Mouse (Mus musculus): Measurements from ENCODE around the gene Gm20696.
A peak's percentile ranks its signal among the peaks of the same experiment; 100 is the strongest.

The Gm20696 gene

DNA sequence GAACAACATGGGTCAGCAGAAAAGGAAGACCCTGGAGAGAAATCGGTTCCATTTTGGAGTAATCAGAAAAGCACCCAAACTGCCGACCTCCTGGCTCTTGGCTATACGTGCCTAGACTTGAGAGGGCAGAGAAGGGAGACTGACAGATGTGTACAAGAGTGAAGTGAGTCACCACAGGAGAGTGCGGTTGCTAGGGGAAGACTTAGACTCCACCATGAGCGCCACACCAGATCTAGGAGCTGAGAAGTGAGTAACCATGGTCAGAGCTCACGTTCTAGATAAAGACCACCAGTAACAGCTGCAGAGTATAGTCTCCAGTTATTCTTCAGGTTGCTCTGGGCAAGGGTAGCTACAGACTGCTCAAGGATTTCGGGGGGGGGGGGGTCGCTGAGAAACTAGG is 3.4 kb downstream of the Gm20696 start:
- DNase-seq = no peak

DNA sequence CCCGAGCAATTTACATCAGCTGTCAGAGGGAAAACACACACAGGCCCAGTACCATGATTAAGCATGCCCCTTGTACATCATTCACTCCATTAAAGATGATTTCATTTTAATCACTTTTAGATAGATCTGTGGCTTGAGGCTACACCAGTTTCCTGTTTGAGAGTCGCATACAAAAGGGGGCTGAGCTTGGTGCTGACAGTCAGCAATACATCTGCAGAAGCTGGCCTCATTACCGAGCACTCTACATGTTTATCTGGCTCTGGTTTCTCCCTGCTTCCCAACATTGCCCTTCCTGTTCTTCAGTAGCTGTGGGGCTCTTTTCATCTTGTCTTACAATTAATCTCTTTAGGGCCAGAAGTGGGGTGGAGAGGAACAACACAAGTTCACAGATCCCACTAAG is 6.2 kb downstream of the Gm20696 start:
- DNase-seq = no peak

DNA sequence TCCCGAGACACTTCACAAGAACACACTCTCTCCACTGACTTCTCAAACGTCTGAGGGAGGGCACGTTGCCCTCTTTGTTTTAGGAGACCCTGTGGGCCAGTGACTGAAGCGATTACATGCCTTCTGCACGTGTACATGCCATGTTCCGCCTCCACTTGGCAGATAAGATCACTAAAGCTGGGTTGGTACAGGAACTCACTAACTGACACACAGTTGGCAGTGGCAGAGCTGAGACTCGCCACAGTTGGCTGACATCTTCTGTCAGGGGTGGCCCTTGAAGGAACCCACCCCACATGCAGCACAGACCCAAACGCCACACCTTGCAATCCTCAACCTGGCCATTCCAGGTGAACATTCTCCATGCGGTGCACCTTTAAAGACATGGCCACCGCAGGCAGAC is 8.0 kb downstream of the Gm20696 start:
- no peak for DNase-seq

DNA sequence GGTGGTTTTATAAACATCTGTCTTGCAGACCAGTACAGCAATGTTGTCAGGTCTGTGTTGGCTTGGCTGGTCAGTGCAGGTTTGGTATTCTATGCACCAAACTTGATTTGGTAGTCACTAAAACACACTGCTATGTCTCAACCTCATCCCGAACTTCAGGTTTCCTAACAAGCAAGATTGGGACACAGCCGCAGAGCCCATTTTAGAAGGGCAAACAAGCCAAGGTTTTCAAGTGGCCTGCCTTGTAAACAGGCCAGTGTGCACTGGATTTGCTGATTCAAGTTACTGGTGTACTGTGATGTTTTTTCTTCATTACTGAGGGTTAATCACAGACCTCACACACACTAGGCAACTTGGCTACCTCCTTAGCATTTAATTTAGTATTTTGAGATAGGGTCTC is 10.5 kb downstream of the Gm20696 start:
- DNase-seq = no peak

DNA sequence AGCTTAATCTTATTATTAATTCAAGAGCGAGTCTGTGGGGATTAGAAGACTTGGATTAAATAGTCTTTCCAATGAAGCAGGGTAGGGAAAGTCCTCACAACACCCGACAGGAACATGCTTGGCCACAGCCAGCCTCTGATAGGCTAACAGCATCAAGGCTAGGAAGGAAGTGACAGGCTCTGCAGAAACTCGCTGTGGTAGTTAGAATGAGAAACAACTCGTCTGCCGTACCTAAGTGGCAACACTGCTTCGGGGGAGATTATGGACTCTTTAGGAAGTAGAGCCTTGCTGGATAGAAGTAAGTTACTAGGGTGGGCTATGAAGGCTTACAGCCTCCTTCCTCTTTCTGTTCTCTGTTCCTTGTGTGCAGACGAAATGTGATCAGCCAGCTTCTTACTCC is 11.1 kb downstream of the Gm20696 start:
- no peak for DNase-seq

DNA sequence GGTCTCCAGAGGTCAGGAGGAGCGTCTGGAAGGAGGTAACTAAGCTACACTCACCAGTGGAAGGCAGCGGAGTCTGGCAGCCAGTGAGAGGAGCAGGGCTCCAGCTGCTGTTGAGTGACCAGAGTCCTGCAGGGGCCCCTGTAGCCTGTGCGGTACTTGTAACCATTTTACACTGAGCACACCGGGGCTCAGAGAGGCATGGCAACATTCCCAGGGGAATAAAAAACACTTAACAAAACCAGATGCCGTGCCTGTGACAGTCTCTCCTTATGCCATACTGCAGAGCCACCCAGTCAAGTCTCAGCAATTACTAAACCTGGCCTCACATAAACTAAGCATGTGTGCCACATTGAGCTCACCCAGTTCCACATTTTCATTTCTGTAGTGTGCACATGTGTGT is 12.3 kb downstream of the Gm20696 start:
- DNase-seq = no peak

DNA sequence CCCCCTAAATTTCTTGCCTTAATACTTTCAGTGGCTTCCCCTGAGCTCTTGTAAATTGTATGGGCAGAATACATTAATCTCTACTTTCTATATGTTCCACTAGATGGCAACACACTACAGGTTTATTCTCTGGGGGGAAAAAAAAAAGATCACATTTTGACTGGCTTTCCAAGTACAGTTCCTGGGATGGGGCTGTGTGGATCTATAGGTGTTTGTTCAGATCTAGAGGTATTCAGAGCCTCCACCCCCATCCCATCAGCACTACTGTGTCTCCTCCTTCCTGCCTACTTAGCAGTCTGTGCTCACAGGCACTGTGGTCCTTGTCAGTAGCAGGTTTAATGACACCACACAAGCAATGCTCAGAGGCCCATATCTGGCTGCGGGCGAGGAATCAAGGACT is 14.3 kb downstream of the Gm20696 start:
- DNase-seq = no peak

DNA sequence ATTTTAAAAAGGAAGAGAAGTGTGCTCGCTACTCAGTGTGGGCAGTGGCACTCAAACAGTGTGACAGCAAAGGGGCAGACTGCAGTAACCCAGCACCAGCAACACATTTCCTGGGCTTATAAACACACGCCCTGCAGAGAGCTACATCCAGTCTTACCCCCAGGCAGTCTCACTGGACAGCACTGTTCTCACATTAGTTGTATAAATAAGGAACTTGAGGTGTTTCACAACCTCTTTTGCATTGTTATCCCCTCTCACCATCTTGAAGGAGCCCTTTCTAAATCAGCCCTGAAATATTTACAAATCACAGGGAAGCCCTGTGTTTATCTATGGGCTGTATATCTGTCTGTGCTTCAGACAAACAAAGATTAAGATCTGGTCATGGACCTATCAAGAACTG is 17.3 kb downstream of the Gm20696 start:
- DNase-seq = no peak

DNA sequence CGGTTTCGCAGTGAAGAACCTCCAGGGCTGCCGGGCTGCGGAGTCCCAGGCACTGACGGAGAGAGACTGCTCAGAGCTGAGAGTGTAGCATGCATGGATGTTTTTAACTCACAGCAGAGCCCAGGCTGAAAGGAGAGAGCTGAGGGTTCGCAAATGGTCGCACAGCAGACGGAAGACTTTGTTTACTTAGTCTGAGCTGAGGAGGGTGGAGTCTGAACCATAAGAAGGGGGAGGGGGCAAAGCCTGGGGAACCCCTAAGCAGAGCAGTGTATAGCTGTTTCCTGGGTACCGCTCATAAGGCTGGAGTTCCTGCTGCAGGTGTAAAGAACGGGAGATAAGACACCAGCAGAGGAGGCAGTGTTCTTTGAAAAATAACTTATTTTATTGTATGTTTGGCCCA is 20.3 kb downstream of the Gm20696 start:
- no peak for DNase-seq

DNA sequence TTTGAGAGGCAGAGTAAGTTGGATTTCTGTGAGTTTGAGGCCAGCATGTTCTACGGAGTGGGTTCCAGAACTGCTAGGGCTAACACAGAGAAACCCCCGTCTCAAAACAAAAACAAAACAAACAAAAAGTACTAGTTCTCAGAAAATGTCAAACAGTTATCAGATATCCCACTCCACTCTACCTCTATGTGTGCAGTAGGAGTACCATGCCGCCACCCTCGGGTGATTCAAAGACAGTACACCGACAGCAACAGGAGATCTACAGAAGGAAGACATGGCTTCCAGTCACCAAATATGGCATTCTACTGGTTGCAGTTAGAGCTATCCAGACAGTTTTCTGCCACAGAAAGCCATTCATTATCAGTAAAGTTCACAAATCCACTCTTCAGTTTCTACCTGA is 21.7 kb downstream of the Gm20696 start:
- no peak for DNase-seq

DNA sequence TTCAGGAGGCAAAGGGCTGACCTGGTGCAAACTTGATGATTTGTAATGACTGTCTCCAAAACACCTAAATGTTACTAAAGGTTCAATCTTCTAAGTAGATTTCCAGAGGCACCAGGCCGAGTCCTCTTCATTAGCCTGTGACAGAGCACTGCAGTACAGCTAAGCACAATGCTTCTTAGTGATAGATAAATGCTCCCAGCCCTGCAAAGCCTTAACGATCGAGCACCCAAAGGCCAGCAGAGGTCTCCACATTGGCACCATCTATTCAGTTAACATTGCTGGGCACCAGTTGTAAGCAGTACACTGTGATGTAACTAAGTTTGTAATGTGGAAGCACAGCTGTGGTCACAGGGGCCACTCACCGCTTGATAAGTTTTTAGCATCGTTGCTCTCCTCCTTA is 22.2 kb downstream of the Gm20696 start:
- no peak for DNase-seq

DNA sequence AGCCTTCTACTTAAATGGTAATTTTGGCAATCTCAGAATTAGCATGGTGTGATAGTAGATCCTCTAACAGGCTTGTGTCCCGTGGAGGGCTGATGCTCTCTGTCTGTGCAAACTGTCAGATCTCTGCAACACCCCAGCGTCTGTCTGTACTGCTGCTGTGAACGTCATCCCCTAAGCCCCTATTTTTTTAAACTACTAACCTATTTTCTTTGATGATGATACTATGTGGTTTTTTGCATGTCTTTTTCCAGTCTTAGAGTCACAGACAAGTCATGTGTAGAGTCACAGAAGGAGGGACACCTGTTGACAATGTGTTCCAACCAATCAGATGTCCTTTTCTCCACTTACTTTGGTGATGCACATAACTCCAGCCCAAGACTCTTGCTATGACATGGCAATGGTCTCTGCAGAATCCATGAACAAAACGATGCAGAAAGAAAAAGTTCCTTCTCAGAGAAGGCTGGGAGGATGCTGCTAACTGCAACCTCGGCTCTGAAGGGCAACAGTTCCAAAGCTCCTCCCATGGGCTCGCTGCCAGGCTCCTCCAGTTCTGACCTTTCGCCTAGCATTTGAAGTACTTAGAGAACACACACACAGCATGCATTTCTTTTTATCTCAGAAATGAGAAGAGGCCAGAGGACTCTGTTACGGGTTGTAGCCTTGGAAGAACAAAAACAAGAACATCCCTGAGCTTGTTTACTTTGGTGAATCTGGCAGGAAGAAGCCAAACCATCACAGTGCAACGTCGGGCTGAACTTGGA is 23.0 kb downstream of the Gm20696 start:
- no peak for DNase-seq

DNA sequence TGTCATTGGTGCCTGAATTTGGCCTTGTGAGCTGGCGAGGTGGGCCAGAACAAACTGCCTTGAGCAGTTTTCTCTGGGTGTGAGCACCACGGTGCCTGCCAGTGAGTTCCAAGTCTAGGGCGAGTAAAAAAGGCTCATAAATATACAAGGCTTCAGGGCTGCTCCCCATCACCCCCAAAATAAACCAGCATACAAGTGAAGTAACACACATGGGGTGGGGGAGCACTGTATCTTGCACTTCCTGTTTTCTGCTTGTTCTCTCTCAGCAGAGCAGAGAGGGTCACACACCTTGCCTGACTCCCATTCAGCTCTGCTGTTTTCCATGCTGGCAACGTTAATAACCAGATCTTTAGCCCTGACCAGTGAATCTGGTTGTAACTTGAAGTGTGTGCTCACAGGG is 29.1 kb downstream of the Gm20696 start:
- no peak for DNase-seq

DNA sequence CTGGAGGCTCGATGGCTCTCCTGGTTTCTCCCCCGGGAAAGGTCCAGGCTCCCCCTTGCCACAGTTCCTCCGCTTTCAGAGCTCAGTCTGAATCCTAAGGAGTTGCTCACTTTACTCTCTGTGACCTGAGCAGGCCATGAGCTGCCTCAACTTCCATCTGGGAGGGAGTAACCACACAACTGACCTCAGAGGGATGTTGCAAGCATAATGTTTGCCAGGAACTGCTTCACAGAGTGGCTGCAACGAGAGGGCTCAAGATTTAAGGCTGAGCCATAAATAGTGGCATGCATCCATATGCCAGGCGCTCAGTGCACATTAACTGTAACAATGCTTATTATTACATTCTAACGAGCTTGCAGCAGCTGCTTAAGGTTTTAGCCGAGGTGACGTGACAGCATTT is 29.8 kb downstream of the Gm20696 start:
- DNase-seq = no peak

DNA sequence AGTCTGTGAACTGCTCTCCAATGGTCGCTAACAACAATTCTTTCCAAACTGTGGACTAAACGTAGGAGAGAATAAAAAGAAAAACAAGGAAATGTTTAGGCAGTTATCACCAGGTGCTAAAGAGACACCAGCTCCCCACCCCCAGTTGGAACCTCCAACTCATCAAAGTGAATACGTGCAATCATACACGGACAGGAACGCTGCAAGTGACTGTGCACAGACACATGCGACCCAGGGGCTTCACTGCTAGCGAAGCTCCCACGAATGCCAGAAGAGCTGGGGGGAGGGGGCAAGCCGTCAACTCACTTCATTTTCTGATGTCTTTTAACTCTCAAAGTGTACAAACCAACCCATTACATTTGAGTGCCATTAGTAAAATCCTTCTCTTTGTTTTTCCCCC is 30.5 kb downstream of the Gm20696 start:
- no peak for DNase-seq

DNA sequence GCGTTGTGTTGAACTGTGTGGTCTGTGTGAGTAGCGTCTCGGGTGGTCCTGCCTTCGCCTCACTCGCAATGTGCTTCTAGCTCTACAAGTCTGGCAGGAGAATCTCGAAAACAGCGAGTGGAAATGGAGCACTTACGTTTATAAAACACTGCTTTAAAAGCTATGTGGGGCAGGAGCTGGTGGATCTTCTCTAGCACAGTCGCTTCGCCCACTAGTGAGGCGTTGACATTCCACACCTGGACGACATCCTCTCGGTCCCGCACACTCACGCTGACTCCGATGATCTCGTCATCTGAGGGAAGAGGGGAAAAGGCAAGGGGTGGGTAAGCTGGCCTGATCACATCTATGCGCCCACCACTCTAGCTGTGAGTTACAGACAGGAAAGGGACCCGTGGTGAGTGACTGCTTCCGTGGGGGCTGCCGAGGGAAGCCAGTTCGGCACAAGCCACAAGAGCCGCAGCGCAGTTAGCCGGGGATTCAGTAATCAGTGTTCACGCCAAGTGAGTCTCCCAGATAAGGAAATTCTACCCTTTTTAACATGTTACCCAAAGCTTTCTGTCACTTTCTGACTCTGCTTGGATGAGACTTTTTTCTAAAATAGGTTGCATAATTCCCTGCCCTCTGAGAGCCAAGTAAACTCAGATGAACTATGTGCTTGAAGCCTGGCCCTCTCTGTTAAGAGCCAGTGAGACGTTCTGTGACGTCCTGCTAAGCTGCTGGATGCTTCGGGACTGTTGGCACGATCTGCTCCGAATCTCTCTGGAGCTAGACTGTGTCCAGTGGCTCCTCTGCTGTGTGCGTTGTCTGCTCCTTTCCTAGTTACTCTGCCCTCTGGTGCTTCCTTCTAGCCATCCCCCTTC is 34.2 kb downstream of the Gm20696 start:
- DNase-seq = no peak

DNA sequence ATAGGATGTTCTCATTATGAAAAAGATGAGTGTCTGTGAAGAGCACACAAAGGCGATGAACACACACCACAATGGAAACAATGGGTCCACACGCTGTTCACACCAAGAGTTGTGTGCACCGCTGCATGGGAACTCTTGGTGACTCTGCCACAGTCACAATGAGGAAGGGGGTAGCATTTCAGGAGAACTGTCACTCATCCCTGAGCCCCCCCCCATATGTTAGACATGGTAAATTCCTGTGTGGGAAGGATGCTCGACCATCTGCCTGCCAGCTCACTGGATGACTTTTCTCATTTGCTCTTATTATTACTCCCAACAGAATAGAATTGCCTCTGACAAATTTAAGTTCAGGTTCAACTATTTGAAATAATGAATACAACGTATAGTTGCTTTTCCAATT is 35.0 kb downstream of the Gm20696 start:
- peak; percentile 42 for DNase-seq

DNA sequence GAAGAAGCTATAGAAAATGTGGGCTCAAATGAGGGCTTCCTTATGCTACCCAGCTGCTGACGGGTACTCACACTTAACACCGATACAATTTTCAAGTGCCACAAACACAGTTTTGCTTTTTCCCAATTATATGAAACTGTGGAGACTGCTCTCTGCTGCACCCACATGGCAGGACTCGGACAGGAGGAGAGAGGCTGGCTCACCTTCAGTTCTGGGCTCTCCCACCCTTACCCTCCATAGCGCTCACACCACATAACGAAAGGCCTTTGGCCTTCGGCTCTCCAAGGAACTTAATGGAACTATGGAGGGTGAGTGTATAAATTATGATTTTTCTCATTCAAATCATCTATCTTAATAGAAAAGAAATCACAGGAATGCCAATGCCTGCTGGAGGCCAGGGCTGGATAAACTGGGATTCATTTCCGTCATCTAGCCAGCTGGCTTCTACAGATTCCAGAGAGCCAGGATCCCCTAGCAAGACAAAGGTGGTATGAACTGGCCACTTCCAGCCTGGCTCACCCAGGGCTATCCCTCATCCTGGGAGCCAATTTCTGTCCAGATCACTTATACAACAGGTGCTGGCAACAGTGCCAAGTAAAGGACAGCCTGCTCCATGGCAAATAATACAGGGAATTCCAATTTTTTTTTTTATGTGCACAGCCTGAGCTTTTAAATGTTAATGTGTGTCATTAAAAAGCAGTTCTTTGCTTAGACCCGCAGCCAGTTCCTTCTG is 36.7 kb downstream of the Gm20696 start:
- DNase-seq = no peak

DNA sequence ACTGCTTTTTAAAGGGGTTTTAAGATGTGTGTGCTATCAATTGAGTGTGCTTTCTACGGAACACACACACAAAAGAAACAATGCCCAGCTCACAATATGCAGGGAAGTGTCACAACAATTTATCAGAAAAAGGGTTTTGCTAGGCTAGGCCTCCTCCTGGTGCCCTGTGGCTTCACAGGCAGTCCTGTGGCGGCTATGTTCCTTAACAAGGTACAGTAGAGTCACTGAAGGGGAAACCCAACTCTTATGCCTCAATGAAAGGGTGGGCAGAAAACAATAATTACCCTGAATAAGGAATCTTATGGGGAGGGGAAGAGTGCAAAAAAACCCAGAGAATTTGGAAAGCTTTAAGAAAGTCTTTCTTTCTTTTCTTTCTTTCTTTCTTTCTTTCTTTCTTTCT is 40.2 kb downstream of the Gm20696 start:
- no peak for DNase-seq

DNA sequence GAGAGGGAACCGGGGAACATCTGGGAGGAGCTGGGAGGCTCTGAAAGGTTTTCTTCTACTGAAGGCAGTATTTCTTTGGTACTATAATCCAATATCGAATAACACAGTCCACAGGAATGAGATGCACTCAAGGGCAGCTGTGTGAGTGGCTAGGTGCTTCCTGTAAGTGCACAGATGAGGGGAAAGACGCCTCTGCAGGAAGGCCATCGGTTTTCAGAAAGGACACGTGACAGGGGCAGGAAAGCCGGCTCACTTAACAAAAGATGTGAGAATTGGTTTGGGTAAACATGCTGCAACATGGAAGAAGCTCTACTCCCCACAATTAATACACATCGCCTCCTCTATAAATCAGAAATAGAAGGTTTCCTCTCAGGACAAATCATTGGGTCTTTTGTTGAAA is 40.8 kb downstream of the Gm20696 start:
- no peak for DNase-seq

DNA sequence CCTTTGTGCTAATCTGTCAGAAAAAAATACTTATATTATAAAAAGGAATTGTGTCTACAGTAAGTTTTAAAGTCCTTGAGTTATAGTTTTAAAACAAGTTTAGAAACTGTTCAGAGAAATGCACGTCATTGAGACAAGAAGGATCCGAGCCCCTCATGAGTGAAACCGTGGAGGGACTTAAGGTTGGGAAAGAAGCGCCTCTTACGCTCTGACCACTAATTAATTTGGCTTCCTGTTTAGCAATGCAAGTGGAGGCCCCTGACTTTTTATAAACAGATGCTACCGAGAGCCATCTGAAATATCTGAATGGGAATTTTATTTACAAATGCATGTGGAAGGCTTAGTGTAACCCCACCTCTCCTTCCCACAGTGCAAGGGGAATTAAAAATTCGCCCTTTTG is 41.3 kb downstream of the Gm20696 start:
- no peak for DNase-seq

DNA sequence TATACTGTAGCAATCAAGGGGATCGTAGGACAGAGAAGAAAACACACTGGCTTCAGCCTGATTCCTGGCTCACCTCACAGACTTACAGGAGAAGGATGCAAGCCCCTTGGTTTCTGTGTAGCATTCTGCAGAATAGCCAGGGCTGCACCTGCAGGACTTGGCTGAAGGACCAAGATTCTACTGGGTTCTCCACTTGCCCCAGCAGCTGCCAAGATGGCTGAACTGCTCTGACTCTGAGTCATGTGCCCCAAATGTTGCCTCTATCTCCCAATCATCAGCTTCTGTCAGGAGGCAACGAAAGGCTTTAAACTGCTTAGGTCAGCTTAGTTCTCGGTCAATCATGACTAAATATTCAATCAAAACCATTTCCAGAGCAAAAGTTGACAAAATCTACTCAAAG is 42.1 kb downstream of the Gm20696 start:
- no peak for DNase-seq

DNA sequence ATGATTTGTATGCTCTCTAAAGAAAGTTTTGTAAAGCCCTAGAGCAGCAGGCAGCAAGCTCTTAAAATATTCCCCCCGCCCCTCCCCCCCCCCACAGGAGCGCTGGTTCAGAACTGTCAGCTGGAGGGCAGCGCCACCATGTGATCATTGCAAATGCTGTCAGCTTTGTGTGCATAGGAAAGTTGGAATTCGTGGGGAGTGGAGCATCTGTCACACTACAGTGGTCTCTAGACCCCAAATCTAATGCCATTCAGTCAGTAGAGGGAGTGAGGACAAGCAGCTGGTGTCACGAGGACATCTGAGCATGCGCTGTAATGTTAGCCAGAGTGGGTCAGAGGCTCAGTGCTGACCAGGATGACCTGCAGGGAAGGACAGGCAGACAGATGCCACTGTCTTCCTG is 43.0 kb downstream of the Gm20696 start:
- DNase-seq = no peak

DNA sequence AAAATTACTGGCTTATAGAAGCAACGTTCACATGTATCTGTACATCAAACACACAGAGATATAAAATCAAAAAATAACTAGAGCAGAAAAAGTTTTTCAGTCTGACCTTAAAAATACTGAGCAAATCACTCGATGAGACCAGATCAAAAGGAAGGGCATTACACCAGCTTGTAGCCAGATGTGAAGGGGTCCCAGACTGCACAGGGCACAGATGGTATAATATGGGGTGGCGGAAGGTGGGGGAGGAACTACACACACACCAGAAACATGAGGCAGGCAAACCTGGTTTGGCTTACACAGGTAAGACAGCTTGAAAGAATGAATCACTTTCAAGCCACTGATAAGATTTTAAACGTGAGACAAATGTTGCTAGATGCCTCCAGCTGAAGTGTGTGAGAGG is 45.4 kb downstream of the Gm20696 start:
- DNase-seq = no peak
